Mouse (Mus musculus): ENCODE measurements around the gene Cib3. TPM values are rescaled to one million over a fixed set of nuclear protein-coding genes. Genes with fewer than 3 reads are reported as not detected.

Gene Cib3
- polyA plus RNA-seq, 1 experiment from 2014 or later: not detected

DNA sequence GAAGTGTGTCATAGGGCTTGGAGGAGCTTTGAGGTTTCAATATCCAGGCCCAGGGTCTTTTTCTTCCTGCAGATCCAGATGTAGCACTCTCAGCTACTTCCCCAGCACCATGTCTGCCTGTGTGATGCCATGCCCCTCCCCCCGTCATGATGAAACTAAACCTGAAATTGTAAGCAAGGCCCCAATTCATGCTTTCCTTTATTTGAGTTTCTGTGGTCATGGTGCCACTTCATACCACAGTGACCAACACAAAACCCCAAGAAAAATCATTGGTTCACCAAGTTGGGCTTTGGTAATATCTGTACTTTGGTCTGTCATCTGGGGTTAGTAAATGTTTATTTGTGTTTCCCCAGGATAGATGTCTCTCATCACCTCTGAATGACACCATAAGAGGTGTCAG, 4.1 kb downstream of the Cib3 start:
- no peak overlapping the region for H3K27ac ChIP-seq
- no peak overlapping the region for H3K4me3 ChIP-seq
- H3K27me3 ChIP-seq: no peaks in the 10 kb centered on the region
- H3K4me1 ChIP-seq: no peaks in the 10 kb centered on the region
- no peak for ATAC-seq (ENCODE audit: insufficient number of reproducible peaks, insufficient read depth, low FRiP score, low TSS enrichment)
- no peak overlapping the region for H3K4me2 ChIP-seq (replicated peaks)
- peaks cover 6% of the 10 kb centered on the region for H3K9me3 ChIP-seq
- H3K36me3 ChIP-seq: no peaks in the 10 kb centered on the region
- no peak overlapping the region for H3K9ac ChIP-seq
- 69% methylated on average over 1 of the region's 1 CpGs for WGBS

DNA sequence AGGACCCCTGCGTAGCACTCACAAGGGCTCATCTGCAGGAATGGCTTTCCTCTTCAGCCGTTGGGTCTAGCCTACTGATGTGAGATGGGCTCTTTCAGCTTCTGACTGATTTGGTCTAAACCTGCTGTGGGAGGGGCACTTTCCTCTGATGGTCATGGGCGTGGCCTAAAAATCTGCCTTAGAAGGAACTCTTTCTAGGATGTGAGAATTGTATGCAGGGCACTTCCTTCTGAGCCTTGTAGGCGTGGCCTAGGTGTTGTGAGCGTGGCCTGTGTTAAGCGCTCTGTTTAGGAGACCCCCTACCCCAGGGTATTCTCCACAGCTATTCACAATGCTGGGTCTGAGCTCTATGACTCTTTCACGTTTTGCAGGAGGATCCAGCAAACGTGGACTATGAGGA, 14.6 kb downstream of the Cib3 start:
- Histone ChIP-seq H3K9ac (no peak overlapping the region), H3K27me3 (no peaks in the 10 kb centered on the region), H3K36me3 (no peaks in the 10 kb centered on the region), H3K27ac (no peak overlapping the region), H3K4me2 (replicated peaks) (no peak overlapping the region), H3K4me3 (no peak overlapping the region), H3K9me3 (peaks cover 12% of the 10 kb centered on the region), H3K4me1 (no peaks in the 10 kb centered on the region)
- no peak for ATAC-seq (ENCODE audit: insufficient number of reproducible peaks, insufficient read depth, low FRiP score, low TSS enrichment)
- 63% methylated on average over 8 of the region's 8 CpGs for WGBS

DNA sequence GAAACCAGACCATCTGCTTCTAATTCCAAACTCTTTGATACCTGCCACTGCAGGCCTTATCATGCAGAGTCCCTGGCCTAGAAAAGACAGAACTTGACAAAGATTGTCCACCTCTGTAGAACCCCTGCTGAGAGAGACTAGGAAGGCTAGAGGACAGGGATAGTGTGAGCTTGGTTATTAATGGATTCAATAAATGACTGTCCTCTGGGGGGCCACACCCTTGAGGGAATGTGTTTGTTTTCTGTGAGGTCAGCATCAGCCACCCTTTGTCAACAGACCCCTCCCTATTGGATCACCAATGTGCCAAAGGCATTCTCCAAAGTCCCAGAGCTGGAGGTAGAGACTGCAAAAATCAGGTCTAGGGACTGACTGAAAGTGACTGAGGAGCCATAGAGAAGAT, 20.6 kb downstream of the Cib3 start:
- Histone ChIP-seq H3K27me3 (no peaks in the 10 kb centered on the region), H3K4me2 (replicated peaks) (no peak overlapping the region), H3K36me3 (no peaks in the 10 kb centered on the region), H3K9me3 (no peaks in the 10 kb centered on the region), H3K4me3 (no peak overlapping the region), H3K27ac (no peak overlapping the region), H3K4me1 (no peaks in the 10 kb centered on the region), H3K9ac (no peak overlapping the region)
- ATAC-seq (ENCODE audit: insufficient number of reproducible peaks, insufficient read depth, low FRiP score, low TSS enrichment): no peak

DNA sequence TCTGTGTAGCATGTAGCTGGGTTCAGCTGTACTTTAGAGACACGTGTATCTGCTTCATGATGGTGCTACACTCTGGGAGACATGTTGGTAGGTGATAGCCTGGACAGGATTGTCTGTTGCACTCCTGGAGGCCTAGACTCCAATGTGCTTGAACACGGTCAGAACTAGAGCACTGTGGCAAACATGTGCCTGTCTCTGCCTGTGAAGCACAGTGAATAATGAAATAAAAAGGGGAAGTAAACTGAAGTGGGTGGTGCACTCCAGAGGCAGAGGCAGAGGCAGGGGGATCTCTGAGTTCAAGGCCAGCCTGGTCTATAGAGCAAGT, 22.5 kb downstream of the Cib3 start:
- Histone ChIP-seq H3K9ac (no peak overlapping the region), H3K27me3 (no peaks in the 10 kb centered on the region), H3K9me3 (no peaks in the 10 kb centered on the region), H3K27ac (no peak overlapping the region), H3K36me3 (no peaks in the 10 kb centered on the region), H3K4me1 (no peaks in the 10 kb centered on the region), H3K4me3 (no peak overlapping the region), H3K4me2 (replicated peaks) (no peak overlapping the region)
- ATAC-seq (ENCODE audit: insufficient number of reproducible peaks, insufficient read depth, low FRiP score, low TSS enrichment): no peak
- WGBS: 81% methylated on average over 2 of the region's 2 CpGs

DNA sequence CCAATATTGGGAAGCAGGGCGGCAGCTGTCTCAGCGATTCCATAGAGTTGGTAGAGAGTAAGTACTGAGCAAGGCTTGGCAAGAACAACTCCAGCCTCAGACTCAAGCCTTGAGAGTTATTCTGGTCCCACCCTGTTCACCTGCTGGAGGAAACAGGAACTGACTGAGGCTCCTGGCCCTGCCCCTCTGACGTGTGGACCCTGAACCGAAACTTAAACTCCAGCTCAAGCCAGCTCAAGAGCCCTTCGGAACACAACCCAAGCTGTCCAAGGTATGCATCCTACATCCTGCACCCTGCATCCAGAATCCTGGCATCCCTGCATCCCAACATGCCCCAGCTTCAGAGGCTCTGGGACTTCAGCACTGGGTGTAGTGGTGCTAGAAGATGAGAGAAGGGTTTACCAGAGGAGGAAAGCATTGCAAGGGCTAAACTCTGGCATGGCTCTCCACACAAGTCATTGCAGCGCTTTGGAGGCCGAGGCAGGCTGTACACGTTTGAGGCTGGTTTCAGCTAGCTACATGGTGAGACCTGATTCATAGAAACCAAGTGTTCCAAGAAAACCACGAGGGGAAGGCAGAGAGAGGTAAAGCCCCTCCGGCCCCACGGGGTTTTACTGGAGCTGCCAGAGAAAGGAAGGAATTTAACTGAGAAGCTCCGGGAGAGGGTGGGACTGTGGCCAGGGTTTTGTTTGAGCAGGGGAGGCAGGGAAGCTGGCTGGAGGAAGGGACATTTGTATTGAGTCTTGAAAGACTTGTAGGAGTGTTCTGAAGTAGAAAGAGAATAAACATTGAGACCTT, 23.0 kb downstream of the Cib3 start, which contains the start of gene Hsh2d:
TSS of gene Hsh2d (plus strand) at position 222 of the 798 bp plus-strand sequence.
- Histone ChIP-seq H3K4me3 (no peak within 1 kb of the TSS), H3K4me1 (no peaks in the 10 kb centered on the region), H3K36me3 (no peaks in the 10 kb centered on the region), H3K9ac (no peak within 1 kb of the TSS), H3K9me3 (no peaks in the 10 kb centered on the region), H3K4me2 (replicated peaks) (no peak within 1 kb of the TSS), H3K27ac (no peak within 1 kb of the TSS), H3K27me3 (no peaks in the 10 kb centered on the region)
- ATAC-seq (ENCODE audit: insufficient number of reproducible peaks, insufficient read depth, low FRiP score, low TSS enrichment): no peak
- WGBS: 70% methylated on average over 12 of the region's 12 CpGs

DNA sequence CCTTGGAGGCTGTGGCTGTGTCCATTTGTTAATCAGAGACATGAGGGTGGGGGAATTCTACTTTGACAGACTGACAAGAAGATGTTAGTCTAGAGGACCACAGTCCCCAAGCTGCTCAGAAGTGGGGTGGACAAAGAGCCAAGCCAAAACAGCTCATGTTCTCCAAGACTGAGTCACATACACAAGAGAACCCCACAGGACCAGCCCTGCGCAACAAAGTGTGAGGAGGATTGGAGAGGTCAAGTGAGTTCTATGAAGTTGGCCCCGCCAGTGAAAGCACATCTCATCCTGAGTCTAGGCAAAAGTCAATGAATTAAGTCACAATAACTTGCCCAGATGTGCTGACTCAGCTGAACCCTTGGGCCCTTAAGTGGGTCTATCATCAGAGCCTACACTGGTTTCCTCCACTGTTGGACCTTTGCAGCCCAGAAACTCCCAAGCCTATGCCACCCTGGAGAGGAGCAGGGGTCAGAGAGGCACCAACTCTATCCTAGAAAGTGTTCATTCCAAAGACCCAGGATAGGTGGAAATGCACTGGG, 24.8 kb downstream of the Cib3 start:
- no peak for ATAC-seq (ENCODE audit: insufficient number of reproducible peaks, insufficient read depth, low FRiP score, low TSS enrichment)
- Histone ChIP-seq H3K27me3 (no peaks in the 10 kb centered on the region), H3K36me3 (no peaks in the 10 kb centered on the region), H3K4me1 (no peaks in the 10 kb centered on the region), H3K27ac (no peak overlapping the region), H3K9me3 (no peaks in the 10 kb centered on the region), H3K4me2 (replicated peaks) (no peak overlapping the region), H3K9ac (no peak overlapping the region), H3K4me3 (no peak overlapping the region)
- WGBS: 77% methylated on average over 2 of the region's 2 CpGs

DNA sequence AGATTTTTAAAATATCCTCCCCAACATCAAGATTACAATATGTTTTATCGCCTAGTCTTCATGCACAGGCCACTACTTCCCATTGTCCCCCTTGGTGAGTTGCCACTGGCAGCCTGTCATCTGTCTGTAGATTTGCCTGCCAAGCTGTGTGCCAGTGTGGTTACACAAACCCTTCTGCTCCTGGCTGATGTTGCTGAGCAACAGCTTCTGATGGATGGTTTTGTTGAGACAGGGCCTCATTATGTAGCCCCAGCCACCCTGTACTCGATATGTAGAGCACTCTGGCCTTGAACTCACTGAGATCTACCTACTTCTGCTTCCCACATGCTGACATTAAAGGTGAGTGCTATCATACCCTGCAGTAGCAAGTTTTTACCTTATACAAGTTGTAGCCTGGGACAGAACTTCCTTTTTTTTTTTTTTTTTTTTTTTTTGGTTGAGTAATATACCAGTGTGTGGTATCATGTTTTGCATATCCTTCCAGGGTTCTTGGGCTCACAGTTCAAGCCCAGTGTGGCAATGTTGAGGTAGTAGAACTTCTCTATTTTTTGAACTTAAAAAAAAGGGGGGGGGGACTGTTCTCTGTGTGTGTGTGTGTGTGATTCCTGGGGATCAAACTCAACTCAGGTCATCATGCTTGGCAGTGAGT, 29.0 kb downstream of the Cib3 start:
- no peak overlapping the region for H3K27ac ChIP-seq
- H3K4me1 ChIP-seq: no peaks in the 10 kb centered on the region
- no peaks in the 10 kb centered on the region for H3K27me3 ChIP-seq
- peaks cover 32% of the 10 kb centered on the region for H3K36me3 ChIP-seq
- no peak overlapping the region for H3K9ac ChIP-seq
- no peak overlapping the region for H3K4me2 ChIP-seq (replicated peaks)
- no peak overlapping the region for H3K4me3 ChIP-seq
- no peaks in the 10 kb centered on the region for H3K9me3 ChIP-seq
- WGBS: 84% methylated on average over 2 of the region's 2 CpGs
- no peak for ATAC-seq (ENCODE audit: insufficient number of reproducible peaks, insufficient read depth, low FRiP score, low TSS enrichment)

DNA sequence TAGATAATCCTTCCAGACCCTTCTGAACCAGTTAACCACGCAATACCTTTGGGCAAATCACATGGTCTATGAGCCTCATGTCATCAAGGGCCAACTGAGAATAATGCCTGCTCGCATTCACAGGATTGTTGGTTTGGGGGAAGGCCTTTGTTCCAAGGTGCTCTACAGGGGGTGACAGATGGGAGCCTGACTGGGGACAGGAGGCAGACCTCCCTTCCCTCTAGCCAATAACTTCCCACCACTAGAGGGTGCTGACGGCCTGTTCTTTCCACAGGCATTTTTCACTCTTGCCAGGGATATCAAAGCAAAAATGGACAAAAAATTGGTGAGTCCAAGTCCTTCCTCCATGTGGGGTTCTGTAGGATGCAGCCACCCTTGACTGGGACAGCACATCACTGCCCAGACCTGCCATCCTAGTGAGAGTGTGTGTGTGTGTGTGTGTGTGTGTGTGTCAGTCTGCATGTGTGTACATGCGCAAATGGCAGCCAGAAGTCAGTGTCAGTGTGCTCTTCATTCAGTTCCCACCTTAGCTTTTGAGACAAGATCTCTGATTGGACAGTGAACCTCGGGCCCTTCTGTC, 35.2 kb downstream of the Cib3 start:
- peak; percentile 36; the same call in 1 of the 2 replicates for ATAC-seq (ENCODE audit: insufficient number of reproducible peaks, insufficient read depth, low FRiP score, low TSS enrichment)
- WGBS: 66% methylated on average over 5 of the region's 5 CpGs

DNA sequence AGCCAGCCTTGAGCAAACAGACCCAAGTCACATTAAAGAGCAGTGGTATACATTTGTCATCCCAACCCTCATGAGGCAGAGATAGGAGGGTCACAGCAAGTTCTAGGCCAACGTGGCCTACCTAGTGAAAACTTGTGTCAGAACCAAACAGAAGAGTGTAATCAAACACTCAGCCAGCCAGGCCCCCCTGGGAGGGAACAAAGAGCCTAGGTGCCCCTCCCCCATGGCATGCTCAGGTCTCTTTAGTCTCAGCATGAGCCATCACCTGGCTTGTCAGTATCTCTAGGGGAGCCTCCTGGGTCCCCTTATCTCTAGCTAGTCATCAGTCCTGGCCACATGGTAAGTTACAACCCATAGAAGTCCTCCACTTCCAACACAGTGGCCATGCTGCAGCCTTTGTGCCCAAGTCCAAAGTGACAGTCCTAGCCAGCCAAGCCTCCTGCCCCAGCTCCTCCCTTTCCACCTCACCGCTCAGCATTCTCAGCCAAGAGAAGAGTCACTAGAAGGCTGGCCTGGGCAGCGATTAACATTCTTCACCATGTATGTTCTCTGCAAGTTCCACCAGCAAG, 42.9 kb downstream of the Cib3 start:
- no peak overlapping the region for H3K4me3 ChIP-seq
- H3K4me1 ChIP-seq: no peaks in the 10 kb centered on the region
- H3K9ac ChIP-seq: no peak overlapping the region
- no peaks in the 10 kb centered on the region for H3K27me3 ChIP-seq
- no peak overlapping the region for H3K27ac ChIP-seq
- H3K36me3 ChIP-seq: peaks cover 77% of the 10 kb centered on the region
- 85% methylated on average over 3 of the region's 3 CpGs for WGBS
- no peak overlapping the region for H3K4me2 ChIP-seq (replicated peaks)
- no peak for ATAC-seq (ENCODE audit: insufficient number of reproducible peaks, insufficient read depth, low FRiP score, low TSS enrichment)
- no peaks in the 10 kb centered on the region for H3K9me3 ChIP-seq

More for the DNA sequence above, 35.2 kb downstream of the Cib3 start:
- Histone ChIP-seq H3K27ac (no peak overlapping the region), H3K27me3 (no peaks in the 10 kb centered on the region), H3K9ac (no peak overlapping the region), H3K36me3 (peaks cover 91% of the 10 kb centered on the region), H3K4me1 (no peaks in the 10 kb centered on the region), H3K4me2 (replicated peaks) (no peak overlapping the region), H3K9me3 (no peaks in the 10 kb centered on the region), H3K4me3 (no peak overlapping the region)

DNA sequence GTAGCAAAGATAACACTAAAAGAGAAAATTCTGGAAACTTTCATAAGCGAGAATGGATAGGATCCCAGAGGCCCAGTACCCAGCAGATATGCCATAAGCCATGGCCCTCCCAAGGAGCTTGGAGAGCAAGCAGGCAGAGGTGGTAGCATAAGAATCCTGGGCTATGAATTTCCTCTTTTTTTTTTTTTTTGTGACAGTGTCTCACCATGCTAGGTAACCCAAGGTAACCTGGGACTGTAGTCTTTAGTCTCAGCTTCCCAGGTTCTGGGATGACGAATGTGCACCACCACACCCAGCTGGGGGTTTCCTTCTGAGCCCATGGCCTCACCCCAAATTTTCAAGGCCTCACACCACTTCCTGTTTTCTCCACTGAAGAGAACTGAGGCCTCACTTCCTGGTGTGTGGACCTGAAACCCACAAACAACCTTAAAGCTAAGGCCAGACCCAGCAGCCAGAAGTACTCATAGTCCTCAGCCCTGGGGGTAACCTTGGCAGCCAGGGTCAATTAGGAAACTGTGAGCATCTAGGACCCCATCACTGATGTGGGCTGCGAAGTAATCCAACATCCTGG, 43.5 kb downstream of the Cib3 start:
- no peak for ATAC-seq (ENCODE audit: insufficient number of reproducible peaks, insufficient read depth, low FRiP score, low TSS enrichment)
- Histone ChIP-seq H3K27me3 (no peaks in the 10 kb centered on the region), H3K27ac (no peak overlapping the region), H3K36me3 (peaks cover 78% of the 10 kb centered on the region), H3K4me1 (no peaks in the 10 kb centered on the region), H3K9ac (no peak overlapping the region), H3K9me3 (no peaks in the 10 kb centered on the region), H3K4me3 (no peak overlapping the region), H3K4me2 (replicated peaks) (no peak overlapping the region)
- 93% methylated on average over 3 of the region's 3 CpGs for WGBS

DNA sequence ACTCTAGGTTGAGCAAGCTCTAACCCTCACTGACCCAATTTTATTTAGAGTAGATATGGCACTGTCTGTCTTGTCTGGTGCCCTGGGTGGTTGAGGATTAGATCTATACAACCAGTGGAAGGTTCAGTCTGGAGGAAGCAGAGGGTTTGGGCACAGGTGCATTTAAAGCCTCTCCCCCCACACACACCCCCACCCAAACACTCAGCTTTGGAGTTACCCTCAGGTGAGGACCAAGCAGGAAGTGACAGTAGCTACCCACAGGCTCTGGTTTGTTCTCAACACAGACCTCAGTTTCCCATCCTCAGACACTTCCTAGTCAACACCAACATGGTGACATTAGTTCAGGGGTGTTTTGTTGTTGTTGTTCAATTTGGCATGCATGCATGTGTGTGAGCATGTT, 49.8 kb downstream of the Cib3 start:
- Histone ChIP-seq H3K9ac (no peak overlapping the region), H3K4me2 (replicated peaks) (no peak overlapping the region), H3K9me3 (no peaks in the 10 kb centered on the region), H3K27me3 (no peaks in the 10 kb centered on the region), H3K36me3 (peaks cover 17% of the 10 kb centered on the region), H3K27ac (no peak overlapping the region), H3K4me3 (no peak overlapping the region), H3K4me1 (peaks cover 15% of the 10 kb centered on the region)
- no peak for ATAC-seq (ENCODE audit: insufficient number of reproducible peaks, insufficient read depth, low FRiP score, low TSS enrichment)
